In genomic region chr11:118337491-118338168, GRCm38 (mm10) we compare ENCODE assay signal across 15 mouse cellular contexts. TPM values are rescaled to one million over a fixed set of nuclear protein-coding genes. Genes with fewer than 3 reads are reported as not detected.
A peak's percentile ranks its signal among the peaks of the same experiment; 100 is the strongest.
DNase-seq lines count a peak whose midpoint lies in the region; ATAC-seq and TF ChIP-seq lines count a peak whose summit lies in the region.
"Had no signal": no experiment of that assay in that cellular context is flagged by ENCODE, and none has a peak within 500 bp of the region (broad histone marks: within the 10 kb centered on the region; RNA-seq: fewer than 3 reads in every experiment).

No protein-coding gene starts in this region.

- TF ChIP-seq POLR2A in testis, adult 2 months (IDR thresholded peaks at IDR 0.05; ENCODE audit: control insufficient read depth, low read depth, low read length): no peak

- no peaks in the 10 kb centered on the region for H3K27me3 ChIP-seq in testis, adult 2 months (ENCODE audit: control insufficient read depth, insufficient read depth, low read length)
- H3K27me3 ChIP-seq in midbrain, postnatal 0 days (ENCODE audit: insufficient read depth, low read length): no peaks in the 10 kb centered on the region
- H3K27me3 ChIP-seq: hindbrain, embryonic 12.5 days had no signal

- peak; percentile 81 for ATAC-seq in common myeloid progenitor, adult 5-6 weeks (replicated peaks; ENCODE audit: low read depth, poor library complexity, severe bottlenecking)
- no peak for ATAC-seq in midbrain, postnatal 0 days (ENCODE audit: low FRiP score)
- ATAC-seq: forebrain, embryonic 16.5 days had no signal

- H3K9ac ChIP-seq in midbrain, postnatal 0 days (replicated peaks; ENCODE audit: low read length, poor library complexity, severe bottlenecking): no peak overlapping the region
- H3K9ac ChIP-seq: hindbrain, embryonic 12.5 days had no signal

- no peaks in the 10 kb centered on the region for H3K36me3 ChIP-seq in testis, adult 2 months (ENCODE audit: control insufficient read depth, insufficient read depth, low read length)
- 0 out of 2 replicates have a peak, but pooled peaks cover 3% of the 10 kb centered on the region for H3K36me3 ChIP-seq in midbrain, postnatal 0 days (ENCODE audit: insufficient read depth, low read length)
- H3K36me3 ChIP-seq: hindbrain, embryonic 12.5 days had no signal

- WGBS in midbrain, postnatal 0 days: 90% methylated on average over 8 of the region's 8 CpGs

- H3K9me3 ChIP-seq in midbrain, postnatal 0 days (ENCODE audit: low read length): no peaks in the 10 kb centered on the region
- H3K9me3 ChIP-seq: hindbrain, embryonic 12.5 days; midbrain, embryonic 10.5 days had no signal

- no peak for TF ChIP-seq CTCF in testis, adult 2 months (IDR thresholded peaks at IDR 0.05; ENCODE audit: control insufficient read depth, insufficient read depth, insufficient replicate concordance, low read depth, low read length)
- TF ChIP-seq CTCF in midbrain, postnatal 0 days (IDR thresholded peaks at IDR 0.05): no peak

- DNase-seq in testis, postnatal 14 days (ENCODE audit: low spot score): no peak
- peak; percentile 68 to 78 for DNase-seq in natural killer cell, adult 2 months (ENCODE audit: low spot score in 2 of 2)
- peak; percentile 64 for DNase-seq in thymus, postnatal 4 days
- no peak for DNase-seq in urinary bladder, postnatal 10 days (ENCODE audit: low spot score)
- DNase-seq in midbrain, postnatal 0 days (ENCODE audit: low spot score): no peak
- no peak for DNase-seq in kidney, adult 11 months
- DNase-seq: adrenal gland, postnatal 14 days; cerebellum, adult 11-12 months; lung, adult 2 months had no signal

- no peak overlapping the region for H3K27ac ChIP-seq in testis, adult 2 months (ENCODE audit: control insufficient read depth, insufficient read depth, low read depth, low read length)
- H3K27ac ChIP-seq in midbrain, postnatal 0 days (ENCODE audit: low read depth, low read length): no peak overlapping the region
- H3K27ac ChIP-seq: hindbrain, embryonic 12.5 days; midbrain, embryonic 10.5 days had no signal

- no peak overlapping the region for H3K4me2 ChIP-seq in midbrain, postnatal 0 days (ENCODE audit: low read depth, low read length, poor library complexity, severe bottlenecking)
- H3K4me2 ChIP-seq: heart, embryonic 11.5 days; hindbrain, embryonic 12.5 days had no signal

- H3K4me3 ChIP-seq in testis, adult 2 months (ENCODE audit: control insufficient read depth, low read depth, low read length): peak overlapping the region; percentile 17; the same call in 1 of the 2 replicates
- H3K4me3 ChIP-seq in midbrain, postnatal 0 days (ENCODE audit: low read depth, low read length): no peak overlapping the region
- H3K4me3 ChIP-seq: hindbrain, embryonic 12.5 days; midbrain, embryonic 10.5 days had no signal

- peaks cover 3% of the 10 kb centered on the region for H3K4me1 ChIP-seq in testis, adult 2 months (ENCODE audit: control insufficient read depth, insufficient read depth, low read length)
- peaks cover 10% of the 10 kb centered on the region for H3K4me1 ChIP-seq in midbrain, postnatal 0 days (ENCODE audit: insufficient read depth, low read length)

RNA-seq across cellular contexts. Expression of gene Cep295nl, which starts 4.7 kb away (rescaled TPM):
- 274 and 283 TPM in 2 replicates for polyA plus RNA-seq in testis, adult 2 months (2012; rRNA removed)
- total RNA-seq in common myeloid progenitor, adult 5-6 weeks (2017): not detected in 2 replicates
- 0.16 and 0.71 TPM in 2 replicates for total RNA-seq in midbrain, postnatal 0 days (2014; rRNA removed)
- polyA plus RNA-seq in midbrain, postnatal 0 days (2015; fragmentation: Nextera tagmentation; extraction: Ambion mirVana): 0.13 and 0.22 TPM in 2 replicates

RNA-seq across cellular contexts. Expression of gene Timp2, which starts 17.9 kb away (rescaled TPM):
- polyA plus RNA-seq in testis, adult 2 months (2012; rRNA removed): 81.7 and 94.1 TPM in 2 replicates
- total RNA-seq in common myeloid progenitor, adult 5-6 weeks (2017): 8.9 and 24.3 TPM in 2 replicates
- total RNA-seq in midbrain, postnatal 0 days (2014; rRNA removed): 212 and 217 TPM in 2 replicates
- 129 and 140 TPM in 2 replicates for polyA plus RNA-seq in midbrain, postnatal 0 days (2015; fragmentation: Nextera tagmentation; extraction: Ambion mirVana)

RNA-seq across cellular contexts. Expression of gene Usp36, which starts 47.6 kb away (rescaled TPM):
- polyA plus RNA-seq in testis, adult 2 months (2012; rRNA removed): 3.7 and 3.9 TPM in 2 replicates
- 9.9 and 14.9 TPM in 2 replicates for total RNA-seq in common myeloid progenitor, adult 5-6 weeks (2017)
- total RNA-seq in midbrain, postnatal 0 days (2014; rRNA removed): 13.7 and 20.4 TPM in 2 replicates
- polyA plus RNA-seq in midbrain, postnatal 0 days (2015; fragmentation: Nextera tagmentation; extraction: Ambion mirVana): 10.6 and 13.1 TPM in 2 replicates

Comparison
In these comparisons a context has a peak if more than half of its experiments do, and no peak if none do; other contexts are left out.
1. DNase-seq: peak in natural killer cell, adult 2 months (2 of 2) and thymus, postnatal 4 days (single experiment); none in testis, postnatal 14 days (single experiment), urinary bladder, postnatal 10 days (single experiment), midbrain, postnatal 0 days (single experiment) and kidney, adult 11 months (single experiment).